Mouse (Mus musculus): Measurements from ENCODE around the gene Elmo1. TPM values are rescaled to one million over a fixed set of nuclear protein-coding genes. Genes with fewer than 3 reads are reported as not detected.
A peak's percentile ranks its signal among the peaks of the same experiment; 100 is the strongest.

Gene Elmo1
- polyA plus RNA-seq, 1 experiment, result 0.68 TPM

- Histone ChIP-seq H3K4me3 (replicated peaks) (no peak overlapping the region), H3K9me3 (no peaks in the 10 kb centered on the region), H3K4me1 (peaks cover 10% of the 10 kb centered on the region), H3K27me3 (replicated peaks) (no peaks in the 10 kb centered on the region), H3K36me3 (replicated peaks; ENCODE audit: low read length) (no peaks in the 10 kb centered on the region)
- no peak for TF ChIP-seq GATA1 (IDR thresholded peaks at IDR 0.05; ENCODE audit: borderline replicate concordance, low read length)
- TF ChIP-seq FLI1 (IDR thresholded peaks at IDR 0.05; ENCODE audit: low read length), result no peak
Measured at GRCm38 (mm10) chr13:20311612-20312011, 221.2 kb downstream of the Elmo1 start.

- Histone ChIP-seq H3K36me3 (replicated peaks; ENCODE audit: low read length) (no peaks in the 10 kb centered on the region), H3K4me3 (replicated peaks) (no peak overlapping the region), H3K27me3 (replicated peaks) (no peaks in the 10 kb centered on the region), H3K4me1 (no peaks in the 10 kb centered on the region), H3K9me3 (no peaks in the 10 kb centered on the region)
- TF ChIP-seq FLI1 (IDR thresholded peaks at IDR 0.05; ENCODE audit: low read length) (no peak), GATA1 (IDR thresholded peaks at IDR 0.05; ENCODE audit: borderline replicate concordance, low read length) (no peak)
Measured at GRCm38 (mm10) chr13:20313345-20313744, 222.9 kb downstream of the Elmo1 start.

- Histone ChIP-seq H3K4me3 (replicated peaks) (no peak overlapping the region), H3K36me3 (replicated peaks; ENCODE audit: low read length) (no peaks in the 10 kb centered on the region), H3K4me1 (no peaks in the 10 kb centered on the region), H3K27me3 (replicated peaks) (no peaks in the 10 kb centered on the region), H3K9me3 (no peaks in the 10 kb centered on the region)
- TF ChIP-seq GATA1 (IDR thresholded peaks at IDR 0.05; ENCODE audit: borderline replicate concordance, low read length), result no peak
- no peak for TF ChIP-seq FLI1 (IDR thresholded peaks at IDR 0.05; ENCODE audit: low read length)
Measured at GRCm38 (mm10) chr13:20316139-20316538, 225.7 kb downstream of the Elmo1 start.

GRCm38 (mm10) chr13:20318615-20319219, 228.3 kb downstream of the Elmo1 start:
- H3K4me1 ChIP-seq, result no peaks in the 10 kb centered on the region
- no peaks in the 10 kb centered on the region for H3K9me3 ChIP-seq
- H3K4me3 ChIP-seq (replicated peaks), result no peak overlapping the region
- no peaks in the 10 kb centered on the region for H3K27me3 ChIP-seq (replicated peaks)
- H3K36me3 ChIP-seq (replicated peaks; ENCODE audit: low read length), result no peaks in the 10 kb centered on the region
- no peak for TF ChIP-seq GATA1 (IDR thresholded peaks at IDR 0.05; ENCODE audit: borderline replicate concordance, low read length)
- no peak for TF ChIP-seq FLI1 (IDR thresholded peaks at IDR 0.05; ENCODE audit: low read length)

- H3K9me3 ChIP-seq, result no peaks in the 10 kb centered on the region
- TF ChIP-seq FLI1 (IDR thresholded peaks at IDR 0.05; ENCODE audit: low read length), result no peak
- no peak for TF ChIP-seq GATA1 (IDR thresholded peaks at IDR 0.05; ENCODE audit: borderline replicate concordance, low read length)
- no peak overlapping the region for H3K4me3 ChIP-seq (replicated peaks)
- H3K36me3 ChIP-seq (replicated peaks; ENCODE audit: low read length), result no peaks in the 10 kb centered on the region
- H3K4me1 ChIP-seq, result no peaks in the 10 kb centered on the region
- H3K27me3 ChIP-seq (replicated peaks), result no peaks in the 10 kb centered on the region
Measured at GRCm38 (mm10) chr13:20320232-20320631, 229.8 kb downstream of the Elmo1 start.

GRCm38 (mm10) chr13:20323478-20323877, 233.1 kb downstream of the Elmo1 start:
- no peak for TF ChIP-seq FLI1 (IDR thresholded peaks at IDR 0.05; ENCODE audit: low read length)
- TF ChIP-seq GATA1 (IDR thresholded peaks at IDR 0.05; ENCODE audit: borderline replicate concordance, low read length), result no peak
- Histone ChIP-seq H3K4me1 (no peaks in the 10 kb centered on the region), H3K9me3 (no peaks in the 10 kb centered on the region), H3K27me3 (replicated peaks) (no peaks in the 10 kb centered on the region), H3K4me3 (replicated peaks) (no peak overlapping the region), H3K36me3 (replicated peaks; ENCODE audit: low read length) (no peaks in the 10 kb centered on the region)

- no peaks in the 10 kb centered on the region for H3K36me3 ChIP-seq (replicated peaks; ENCODE audit: low read length)
- H3K4me1 ChIP-seq, result no peaks in the 10 kb centered on the region
- H3K27me3 ChIP-seq (replicated peaks), result no peaks in the 10 kb centered on the region
- TF ChIP-seq GATA1 (IDR thresholded peaks at IDR 0.05; ENCODE audit: borderline replicate concordance, low read length) (no peak), FLI1 (IDR thresholded peaks at IDR 0.05; ENCODE audit: low read length) (no peak)
- H3K4me3 ChIP-seq (replicated peaks), result peak overlapping the region; percentile 2
- H3K9me3 ChIP-seq, result no peaks in the 10 kb centered on the region
Measured at GRCm38 (mm10) chr13:20327064-20327463, 236.7 kb downstream of the Elmo1 start.

- Histone ChIP-seq H3K27me3 (replicated peaks) (no peaks in the 10 kb centered on the region), H3K4me1 (no peaks in the 10 kb centered on the region), H3K4me3 (replicated peaks) (no peak overlapping the region), H3K36me3 (replicated peaks; ENCODE audit: low read length) (no peaks in the 10 kb centered on the region), H3K9me3 (no peaks in the 10 kb centered on the region)
- no peak for TF ChIP-seq GATA1 (IDR thresholded peaks at IDR 0.05; ENCODE audit: borderline replicate concordance, low read length)
- no peak for TF ChIP-seq FLI1 (IDR thresholded peaks at IDR 0.05; ENCODE audit: low read length)
Measured at GRCm38 (mm10) chr13:20327975-20328374, 237.6 kb downstream of the Elmo1 start.

GRCm38 (mm10) chr13:20328672-20329071, 238.3 kb downstream of the Elmo1 start:
- Histone ChIP-seq H3K36me3 (replicated peaks; ENCODE audit: low read length) (no peaks in the 10 kb centered on the region), H3K27me3 (replicated peaks) (no peaks in the 10 kb centered on the region), H3K4me1 (no peaks in the 10 kb centered on the region), H3K9me3 (no peaks in the 10 kb centered on the region), H3K4me3 (replicated peaks) (no peak overlapping the region)
- TF ChIP-seq FLI1 (IDR thresholded peaks at IDR 0.05; ENCODE audit: low read length), result no peak
- no peak for TF ChIP-seq GATA1 (IDR thresholded peaks at IDR 0.05; ENCODE audit: borderline replicate concordance, low read length)

GRCm38 (mm10) chr13:20330954-20331353, 240.6 kb downstream of the Elmo1 start:
- Histone ChIP-seq H3K9me3 (no peaks in the 10 kb centered on the region), H3K4me3 (replicated peaks) (no peak overlapping the region), H3K27me3 (replicated peaks) (no peaks in the 10 kb centered on the region), H3K36me3 (replicated peaks; ENCODE audit: low read length) (no peaks in the 10 kb centered on the region), H3K4me1 (no peaks in the 10 kb centered on the region)
- TF ChIP-seq GATA1 (IDR thresholded peaks at IDR 0.05; ENCODE audit: borderline replicate concordance, low read length) (no peak), FLI1 (IDR thresholded peaks at IDR 0.05; ENCODE audit: low read length) (no peak)

Measured in megakaryocyte, embryonic 14.5 days (primary cell).